Mouse (Mus musculus): Measurements from ENCODE around the gene Upk1a.
A peak's percentile ranks its signal among the peaks of the same experiment; 100 is the strongest.

Gene Upk1a

DNA sequence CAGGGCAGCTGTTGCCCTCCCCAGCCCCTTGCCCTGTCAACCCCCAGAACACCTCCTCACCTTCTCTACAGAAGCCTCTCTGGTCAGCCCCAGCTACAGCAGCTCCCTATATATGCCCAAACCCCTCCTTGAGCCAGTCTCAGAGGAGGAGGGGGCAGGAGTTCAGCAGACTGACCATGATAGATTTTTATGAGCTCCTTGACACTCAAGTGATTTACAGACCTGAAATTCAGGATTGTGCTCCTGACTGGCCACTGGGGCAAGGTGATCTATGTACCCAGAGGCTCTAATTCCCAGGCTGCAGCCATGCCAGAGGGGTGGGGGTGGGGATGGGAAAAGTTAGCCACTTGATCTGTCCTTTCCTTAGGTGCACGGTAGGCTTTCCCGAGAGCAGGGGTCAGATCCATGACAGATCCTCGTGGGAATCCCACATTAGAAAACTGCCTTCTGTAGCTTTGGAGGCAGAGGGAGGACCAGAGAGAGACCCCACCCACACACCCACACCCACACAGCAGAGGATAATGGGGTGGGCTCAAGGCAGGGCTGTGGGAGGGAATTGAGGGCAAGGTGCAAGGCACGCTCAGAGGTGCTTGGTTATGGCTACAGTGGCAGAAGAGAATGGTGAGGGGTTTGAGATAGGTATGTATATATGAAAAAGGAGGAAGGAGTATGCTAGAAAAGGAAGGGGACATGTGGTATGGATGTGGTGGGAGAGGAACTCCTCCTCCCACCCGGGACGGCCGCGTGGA lies at the start of gene Upk1a:
Gene Upk1a (minus strand): TSS at position 194 of the 749 bp plus-strand sequence.
- DNase-seq (ENCODE audit: low spot score in 2 of 2): no peak

DNA sequence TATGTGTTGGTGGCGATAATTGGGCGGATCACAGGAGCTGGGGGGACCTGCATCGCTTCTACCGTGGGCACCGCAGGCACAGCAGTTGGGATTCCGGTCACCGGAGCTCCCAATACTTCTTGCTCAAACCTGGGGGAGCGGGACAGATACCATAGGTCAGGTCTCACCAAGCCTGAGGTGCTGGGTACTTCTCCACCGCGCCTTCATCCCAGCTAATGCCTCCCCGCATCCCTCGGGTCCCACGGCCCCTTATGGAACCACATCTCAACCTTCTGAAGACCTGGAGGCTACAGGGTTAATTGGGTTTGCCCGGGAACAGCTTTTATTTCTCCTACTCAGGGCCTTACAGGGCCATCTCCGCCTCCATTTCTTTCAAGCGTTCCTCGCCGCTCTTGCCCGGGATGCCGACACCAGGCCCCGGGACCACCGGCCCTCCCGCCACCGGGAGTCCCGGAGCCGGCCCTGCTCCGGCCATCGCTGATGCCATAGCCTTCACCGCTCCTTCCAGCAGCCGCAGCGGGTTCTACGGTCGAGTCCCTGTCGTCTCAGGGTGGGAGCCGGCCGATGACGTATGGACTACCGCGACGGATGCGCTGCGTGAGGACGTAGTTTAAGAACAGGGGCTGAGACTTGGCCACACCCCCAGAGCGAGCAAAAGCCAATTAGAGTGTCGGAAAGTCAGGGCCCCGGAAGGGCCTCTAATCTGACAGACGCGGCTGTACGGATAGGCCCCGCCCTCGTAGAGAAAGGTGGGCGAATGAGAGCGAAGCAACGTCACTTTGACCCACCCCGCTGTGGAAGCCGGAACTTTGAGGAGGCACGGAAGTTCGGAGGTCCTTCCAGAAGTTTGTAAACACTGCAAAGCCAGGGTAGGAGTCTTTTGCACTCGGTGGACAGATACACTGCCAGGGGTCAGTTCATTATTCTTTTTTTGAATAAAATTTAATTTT lies 37.2 kb upstream of the Upk1a start, which contains the start of gene Rbm42:
Gene Rbm42 (minus strand): TSS at position 727 of the 950 bp plus-strand sequence.
- peak; percentile 97 to 98 for DNase-seq (ENCODE audit: low spot score in 2 of 2)

GRCm38 (mm10) chr7:30639083-30639482 lies 26.4 kb upstream of the Upk1a start:
- DNase-seq (ENCODE audit: low spot score in 2 of 2): no peak

GRCm38 (mm10) chr7:30636395-30636794 lies 23.7 kb upstream of the Upk1a start:
- no peak for DNase-seq (ENCODE audit: low spot score in 2 of 2)

- no peak for DNase-seq (ENCODE audit: low spot score in 2 of 2)
These were observed 23.1 kb upstream of the Upk1a start, which contains the start of gene Etv2 for GRCm38 (mm10) chr7:30635752-30636151. TSS of gene Etv2 (minus strand) at chr7:30635852.

DNA sequence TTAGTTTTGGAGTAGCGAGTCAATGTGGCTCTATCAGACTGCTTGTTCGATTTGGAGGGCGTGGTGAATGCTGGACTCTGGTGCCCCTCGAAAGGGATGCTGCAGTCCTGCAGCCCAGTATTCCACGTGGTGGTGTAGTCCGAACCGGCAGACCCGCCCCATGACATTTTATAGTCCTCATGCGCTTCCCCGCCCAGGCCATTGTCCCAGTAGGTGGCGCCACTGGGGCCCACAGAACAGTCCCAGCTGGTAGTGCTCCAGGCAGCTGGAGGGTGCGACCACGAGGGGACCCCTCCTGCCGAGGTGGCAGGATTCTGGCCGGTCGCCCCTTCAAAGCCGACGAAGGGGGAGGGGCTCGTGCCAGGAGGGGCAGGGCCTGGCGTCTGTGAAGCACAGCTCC lies 22.0 kb upstream of the Upk1a start:
- peak; percentile 63 to 86 for DNase-seq (ENCODE audit: low spot score in 2 of 2)

DNA sequence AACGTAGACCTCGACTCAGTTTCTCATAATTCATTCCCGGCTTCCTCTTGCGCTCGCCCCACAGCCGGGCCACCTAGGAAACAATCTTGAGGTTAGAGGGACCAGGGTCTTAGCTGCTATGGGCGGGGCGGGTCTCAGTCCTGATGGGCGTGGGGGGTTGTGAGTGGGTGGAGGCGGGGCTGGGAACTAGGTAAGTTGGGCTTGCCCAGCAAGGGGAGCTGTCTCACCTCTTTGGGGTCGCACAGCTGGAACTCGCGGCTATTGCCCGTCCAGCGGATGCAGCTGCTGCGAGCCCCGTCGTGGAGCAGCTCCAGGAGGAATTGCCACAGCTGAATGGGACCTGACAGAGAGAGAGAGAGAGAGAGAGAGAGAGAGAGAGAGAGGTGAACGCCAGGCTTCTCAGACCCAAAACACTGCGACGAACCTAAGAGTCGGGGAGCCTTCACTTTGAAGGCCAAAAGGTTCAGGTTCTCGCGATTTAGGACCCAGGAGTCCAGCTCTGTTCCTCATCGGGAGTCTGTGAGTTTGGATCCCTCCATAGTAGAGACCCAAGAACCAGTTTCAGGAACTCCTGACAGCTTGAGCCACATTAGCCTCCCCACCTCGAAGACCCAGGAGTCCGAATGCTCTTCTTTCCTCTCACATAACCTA lies 21.2 kb upstream of the Upk1a start:
- DNase-seq (ENCODE audit: low spot score in 2 of 2): no peak

DNA sequence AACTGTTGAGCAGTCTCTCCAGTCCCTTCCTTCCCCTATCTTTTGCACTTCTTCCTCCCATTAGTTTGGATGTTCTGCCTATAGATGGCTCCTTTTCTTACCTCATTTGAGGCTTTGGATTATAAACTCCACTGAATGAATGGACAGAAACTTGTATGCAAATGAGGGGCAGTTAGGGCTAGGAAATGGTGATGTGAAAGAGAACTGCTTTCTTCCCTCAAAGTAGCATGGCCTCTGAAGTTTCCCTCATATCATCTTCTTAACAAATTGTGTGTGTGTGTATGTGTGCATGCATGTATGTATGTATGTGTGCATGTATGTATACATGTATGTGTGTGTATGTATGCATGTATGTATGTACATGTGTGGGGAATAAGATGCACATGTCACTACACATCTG lies 16.4 kb upstream of the Upk1a start:
- no peak for DNase-seq (ENCODE audit: low spot score in 2 of 2)

DNA sequence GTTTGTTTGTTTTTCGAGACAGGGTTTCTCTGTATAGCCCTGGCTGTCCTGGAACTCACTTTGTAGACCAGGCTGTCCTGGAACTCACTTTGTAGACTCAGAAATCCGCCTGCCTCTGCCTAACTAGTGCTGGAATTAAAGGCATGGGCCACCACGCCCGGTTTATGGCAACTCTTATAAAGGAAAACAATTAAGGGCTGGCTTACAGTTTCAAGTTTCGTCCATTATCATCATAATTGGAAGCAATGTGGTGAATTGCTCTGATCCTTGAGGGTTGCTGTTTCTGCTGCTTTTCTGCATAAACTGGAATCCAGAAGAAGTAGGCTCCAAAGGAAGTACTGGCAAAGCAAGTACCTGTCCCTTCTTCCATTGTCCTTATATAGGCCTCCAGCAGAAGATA lies 14.0 kb upstream of the Upk1a start:
- no peak for DNase-seq (ENCODE audit: low spot score in 2 of 2)

GRCm38 (mm10) chr7:30625530-30626384 lies 13.1 kb upstream of the Upk1a start, which contains the start of gene Cox6b1:
TSS of gene Cox6b1 (minus strand) at chr7:30626151.
- peak; percentile 85 to 93 for DNase-seq (ENCODE audit: low spot score in 2 of 2)

DNA sequence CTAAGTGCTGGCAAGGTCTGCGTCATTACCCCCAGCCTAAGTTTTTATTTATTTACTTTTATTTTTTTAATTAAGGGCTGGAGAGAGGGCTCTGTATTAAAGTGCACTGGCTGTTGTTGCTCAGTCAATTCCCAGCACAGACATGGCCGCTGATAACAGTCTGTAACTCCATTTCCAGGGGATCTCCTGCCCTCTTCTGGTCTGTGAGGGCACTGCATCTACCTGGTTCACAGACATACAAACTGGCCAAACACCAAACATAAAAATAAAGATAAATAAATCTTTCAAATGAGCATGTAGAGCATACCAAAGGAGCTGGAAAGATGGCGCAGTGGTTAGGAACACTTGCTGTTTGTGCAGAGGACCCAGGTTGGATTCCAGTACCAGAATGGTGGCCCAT lies 6.6 kb upstream of the Upk1a start:
- DNase-seq (ENCODE audit: low spot score in 2 of 2): peak; percentile 43 to 72

GRCm38 (mm10) chr7:30618658-30619057 lies 6.0 kb upstream of the Upk1a start:
- DNase-seq (ENCODE audit: low spot score in 2 of 2): no peak

DNA sequence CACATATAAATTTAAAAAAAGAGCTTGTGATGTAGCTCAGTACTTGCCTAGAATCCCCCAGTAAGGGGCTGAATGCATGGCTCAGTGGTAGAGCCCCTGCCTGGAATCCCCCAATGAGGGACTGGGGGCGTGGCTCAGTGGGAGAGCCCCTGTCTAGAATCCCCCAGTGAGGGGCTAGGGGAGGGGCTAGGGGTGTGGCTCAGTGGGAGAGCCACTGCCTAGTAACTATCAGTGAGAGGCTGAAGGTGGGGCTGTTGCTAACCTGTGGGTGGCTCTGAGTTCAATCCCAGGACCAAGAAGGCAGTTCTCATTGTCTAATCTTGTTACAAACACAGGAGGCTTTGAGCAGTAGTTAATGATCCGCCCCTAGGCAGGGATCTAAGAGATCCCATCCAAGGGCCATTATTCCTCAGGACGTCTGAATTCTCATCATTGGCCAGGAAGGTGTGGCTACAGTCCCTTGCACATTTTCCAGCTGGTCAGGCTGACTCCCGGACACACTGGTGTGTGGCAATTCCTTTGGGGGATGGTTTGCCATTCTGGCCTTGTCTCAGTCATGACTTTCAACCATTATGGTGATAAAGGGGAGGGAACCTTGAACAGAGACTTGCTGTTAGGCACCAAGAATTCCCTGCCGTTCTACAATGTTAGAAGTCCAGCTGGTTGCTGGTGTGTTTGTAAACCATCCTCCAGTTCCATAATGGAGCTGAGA lies 2.6 kb upstream of the Upk1a start:
- no peak for DNase-seq (ENCODE audit: low spot score in 2 of 2)

DNA sequence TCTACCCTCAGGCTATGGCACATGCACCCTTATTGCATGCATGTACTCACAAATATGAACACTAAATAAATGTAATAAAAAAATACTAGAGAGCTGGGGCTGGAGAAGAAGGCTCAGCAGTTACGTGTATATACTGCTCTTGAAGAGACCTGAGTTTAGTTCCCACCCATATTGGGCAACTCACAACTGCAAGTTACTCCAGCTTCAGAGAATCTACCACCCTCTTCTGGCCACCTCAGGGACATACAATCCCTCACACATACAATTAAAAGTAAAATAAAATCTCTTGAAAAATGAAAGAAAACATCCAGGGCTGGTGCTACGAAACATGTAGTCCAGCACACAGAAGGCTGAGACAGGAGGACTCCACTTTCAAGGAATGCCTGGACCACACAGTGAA lies 1.8 kb upstream of the Upk1a start:
- DNase-seq (ENCODE audit: low spot score in 2 of 2): no peak

GRCm38 (mm10) chr7:30613529-30614112 lies 974 bp upstream of the Upk1a start:
- DNase-seq (ENCODE audit: low spot score in 2 of 2): peak; percentile 65 to 88

- DNase-seq (ENCODE audit: low spot score in 2 of 2): peak in 1 of 2 experiments; percentile 60
These were observed 2.6 kb downstream of the Upk1a start for GRCm38 (mm10) chr7:30610043-30610442.

- DNase-seq (ENCODE audit: low spot score in 2 of 2): peak in 1 of 2 experiments; percentile 53
These were observed 4.2 kb downstream of the Upk1a start for GRCm38 (mm10) chr7:30608476-30608875.

DNA sequence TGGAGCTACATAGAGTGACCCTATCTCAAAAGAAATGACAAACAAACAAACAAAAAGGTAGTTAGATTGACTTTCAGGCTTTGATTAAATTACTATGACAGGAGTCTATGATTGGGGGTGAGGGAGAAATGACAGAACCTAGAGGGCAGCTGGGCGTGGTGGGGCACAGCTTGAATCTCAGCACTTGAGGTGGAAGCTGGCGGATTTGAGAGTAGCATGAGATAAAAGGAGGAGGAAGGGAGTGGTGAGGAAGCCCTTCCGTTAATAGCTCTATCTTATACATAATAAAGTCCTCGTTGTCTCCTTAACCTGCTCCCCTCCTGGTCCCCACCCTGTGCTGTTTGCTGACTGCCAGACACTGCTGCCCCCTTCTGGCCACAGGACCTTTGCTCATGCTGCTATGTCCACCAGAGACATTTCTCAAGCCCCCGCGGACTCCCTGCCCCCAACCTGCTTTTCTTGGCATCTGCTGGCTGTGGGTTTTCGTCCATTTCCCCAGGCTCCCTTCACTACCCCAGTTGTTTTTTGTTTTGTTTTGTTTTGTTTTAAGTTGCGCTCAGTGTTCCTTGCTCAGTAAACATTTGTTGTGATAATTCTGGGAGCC lies 4.8 kb downstream of the Upk1a start:
- peak; percentile 64 to 86 for DNase-seq (ENCODE audit: low spot score in 2 of 2)

- no peak for DNase-seq (ENCODE audit: low spot score in 2 of 2)
These were observed 7.7 kb downstream of the Upk1a start for GRCm38 (mm10) chr7:30604944-30605343.

Data from spleen, postnatal 4 days (tissue).